Mouse (Mus musculus): ENCODE data around the gene Foxn3. TPM values are rescaled to one million over a fixed set of nuclear protein-coding genes. Genes with fewer than 3 reads are reported as not detected.

Foxn3 gene
- polyA plus RNA-seq, 1 experiment = 37.8 TPM

GRCm38 (mm10) chr12:99396461-99396860 lies 166.9 kb downstream of the Foxn3 start:
- TF ChIP-seq POLR2A (IDR thresholded peaks at IDR 0.05; ENCODE audit: low read depth, low read length) = no peak
- no peak for TF ChIP-seq CTCF (IDR thresholded peaks at IDR 0.05; ENCODE audit: extremely low read depth, insufficient read depth, insufficient read length, insufficient replicate concordance)
- Histone ChIP-seq H3K4me1 (ENCODE audit: control insufficient read depth, insufficient read depth, insufficient read length) (peaks cover 7% of the 10 kb centered on the region), H3K27me3 (ENCODE audit: control insufficient read depth, insufficient read depth, low read length) (no peaks in the 10 kb centered on the region), H3K36me3 (ENCODE audit: control insufficient read depth, insufficient read depth, low read length) (peaks cover 3% of the 10 kb centered on the region; the same call in 1 of the 2 replicates), H3K27ac (ENCODE audit: insufficient read depth, low read length) (no peak overlapping the region), H3K4me3 (ENCODE audit: extremely low read depth, insufficient read depth, insufficient read length) (no peak overlapping the region)
- 95% methylated on average over 1 of the region's 1 CpGs for WGBS
- no peak for DNase-seq (ENCODE audit: low read depth in 1 of 2, low spot score in 2 of 2)

- 91% methylated on average over 3 of the region's 3 CpGs for WGBS
- Histone ChIP-seq H3K4me1 (ENCODE audit: control insufficient read depth, insufficient read depth, insufficient read length) (peaks cover 7% of the 10 kb centered on the region), H3K36me3 (ENCODE audit: control insufficient read depth, insufficient read depth, low read length) (peaks cover 1% of the 10 kb centered on the region; the same call in 1 of the 2 replicates), H3K27ac (ENCODE audit: insufficient read depth, low read length) (no peak overlapping the region), H3K27me3 (ENCODE audit: control insufficient read depth, insufficient read depth, low read length) (no peaks in the 10 kb centered on the region), H3K4me3 (ENCODE audit: extremely low read depth, insufficient read depth, insufficient read length) (no peak overlapping the region)
- no peak for TF ChIP-seq CTCF (IDR thresholded peaks at IDR 0.05; ENCODE audit: extremely low read depth, insufficient read depth, insufficient read length, insufficient replicate concordance)
- DNase-seq (ENCODE audit: low read depth in 1 of 2, low spot score in 2 of 2) = no peak
These were observed 168.3 kb downstream of the Foxn3 start for GRCm38 (mm10) chr12:99395082-99395481.

GRCm38 (mm10) chr12:99394676-99395075 lies 168.7 kb downstream of the Foxn3 start:
- peaks cover 1% of the 10 kb centered on the region; the same call in 1 of the 2 replicates for H3K36me3 ChIP-seq (ENCODE audit: control insufficient read depth, insufficient read depth, low read length)
- peaks cover 7% of the 10 kb centered on the region for H3K4me1 ChIP-seq (ENCODE audit: control insufficient read depth, insufficient read depth, insufficient read length)
- peak overlapping the region; percentile 52; the same call in 1 of the 2 replicates for H3K27ac ChIP-seq (ENCODE audit: insufficient read depth, low read length)
- DNase-seq (ENCODE audit: low read depth in 1 of 2, low spot score in 2 of 2) = no peak
- no peak overlapping the region for H3K4me3 ChIP-seq (ENCODE audit: extremely low read depth, insufficient read depth, insufficient read length)
- H3K27me3 ChIP-seq (ENCODE audit: control insufficient read depth, insufficient read depth, low read length) = no peaks in the 10 kb centered on the region
- WGBS = 71% methylated on average over 5 of the region's 5 CpGs
- TF ChIP-seq CTCF (IDR thresholded peaks at IDR 0.05; ENCODE audit: extremely low read depth, insufficient read depth, insufficient read length, insufficient replicate concordance) (no peak), POLR2A (IDR thresholded peaks at IDR 0.05; ENCODE audit: low read depth, low read length) (no peak)

GRCm38 (mm10) chr12:99393867-99394630 lies 169.3 kb downstream of the Foxn3 start:
- Histone ChIP-seq H3K36me3 (ENCODE audit: control insufficient read depth, insufficient read depth, low read length) (peaks cover 1% of the 10 kb centered on the region; the same call in 1 of the 2 replicates), H3K4me3 (ENCODE audit: extremely low read depth, insufficient read depth, insufficient read length) (no peak overlapping the region; the same call in 1 of the 2 replicates), H3K4me1 (ENCODE audit: control insufficient read depth, insufficient read depth, insufficient read length) (peaks cover 7% of the 10 kb centered on the region), H3K27me3 (ENCODE audit: control insufficient read depth, insufficient read depth, low read length) (no peaks in the 10 kb centered on the region), H3K27ac (ENCODE audit: insufficient read depth, low read length) (peak overlapping the region; percentile 94)
- no peak for TF ChIP-seq POLR2A (IDR thresholded peaks at IDR 0.05; ENCODE audit: low read depth, low read length)
- no peak for TF ChIP-seq CTCF (IDR thresholded peaks at IDR 0.05; ENCODE audit: extremely low read depth, insufficient read depth, insufficient read length, insufficient replicate concordance)
- WGBS = 53% methylated on average over 11 of the region's 11 CpGs
- DNase-seq (ENCODE audit: low read depth in 1 of 2, low spot score in 2 of 2) = peak; percentile 12 to 62

GRCm38 (mm10) chr12:99392944-99393866 lies 170.2 kb downstream of the Foxn3 start:
- no peak for TF ChIP-seq POLR2A (IDR thresholded peaks at IDR 0.05; ENCODE audit: low read depth, low read length)
- no peak for TF ChIP-seq CTCF (IDR thresholded peaks at IDR 0.05; ENCODE audit: extremely low read depth, insufficient read depth, insufficient read length, insufficient replicate concordance)
- Histone ChIP-seq H3K4me3 (ENCODE audit: extremely low read depth, insufficient read depth, insufficient read length) (peak overlapping the region; percentile 91), H3K4me1 (ENCODE audit: control insufficient read depth, insufficient read depth, insufficient read length) (peaks cover 7% of the 10 kb centered on the region), H3K27me3 (ENCODE audit: control insufficient read depth, insufficient read depth, low read length) (no peaks in the 10 kb centered on the region), H3K36me3 (ENCODE audit: control insufficient read depth, insufficient read depth, low read length) (peaks cover 6% of the 10 kb centered on the region), H3K27ac (ENCODE audit: insufficient read depth, low read length) (peak overlapping the region; percentile 94)
- DNase-seq (ENCODE audit: low read depth in 1 of 2, low spot score in 2 of 2) = peak; percentile 80 to 83
- under 1% methylated on average over 66 of the region's 71 CpGs for WGBS

- under 1% methylated on average over 87 of the region's 87 CpGs for WGBS
- peaks cover 8% of the 10 kb centered on the region for H3K36me3 ChIP-seq (ENCODE audit: control insufficient read depth, insufficient read depth, low read length)
- H3K27me3 ChIP-seq (ENCODE audit: control insufficient read depth, insufficient read depth, low read length) = no peaks in the 10 kb centered on the region
- peak; percentile 94 to 99 for DNase-seq (ENCODE audit: low read depth in 1 of 2, low spot score in 2 of 2)
- peaks cover 7% of the 10 kb centered on the region for H3K4me1 ChIP-seq (ENCODE audit: control insufficient read depth, insufficient read depth, insufficient read length)
- peak overlapping the region; percentile 79 for H3K27ac ChIP-seq (ENCODE audit: insufficient read depth, low read length)
- TF ChIP-seq CTCF (IDR thresholded peaks at IDR 0.05; ENCODE audit: extremely low read depth, insufficient read depth, insufficient read length, insufficient replicate concordance) = no peak
- no peak for TF ChIP-seq POLR2A (IDR thresholded peaks at IDR 0.05; ENCODE audit: low read depth, low read length)
- H3K4me3 ChIP-seq (ENCODE audit: extremely low read depth, insufficient read depth, insufficient read length) = peak overlapping the region; percentile 91
These were observed 171.2 kb downstream of the Foxn3 start for GRCm38 (mm10) chr12:99391942-99392880.

Measured in spleen, adult 2 months (tissue).